In genomic region chr2:169636414-169636813, GRCm38 (mm10) we compare ENCODE assay signal across 10 mouse cellular contexts. TPM values are rescaled to one million over a fixed set of nuclear protein-coding genes. Genes with fewer than 3 reads are reported as not detected.
A peak's percentile ranks its signal among the peaks of the same experiment; 100 is the strongest.
DNase-seq lines count a peak whose midpoint lies in the region; ATAC-seq and TF ChIP-seq lines count a peak whose summit lies in the region.
"Had no signal": no experiment of that assay in that cellular context is flagged by ENCODE, and none has a peak within 500 bp of the region (broad histone marks: within the 10 kb centered on the region; RNA-seq: fewer than 3 reads in every experiment).

No protein-coding gene starts in this region.

- peak overlapping the region; percentile 31; the same call in 1 of the 2 replicates for H3K4me3 ChIP-seq in heart, adult 2 months
- H3K4me3 ChIP-seq in midbrain, embryonic 14.5 days (replicated peaks; ENCODE audit: low read depth, low read length), result no peak overlapping the region
- H3K4me3 ChIP-seq in midbrain, embryonic 10.5 days, result no peak overlapping the region
- H3K4me3 ChIP-seq in limb, embryonic 13.5 days, result peak overlapping the region; percentile 72
- peak overlapping the region; percentile 80 for H3K4me3 ChIP-seq in stomach, embryonic 16.5 days (replicated peaks; ENCODE audit: low read length)

- TF ChIP-seq POLR2A in heart, adult 2 months (IDR thresholded peaks at IDR 0.05; ENCODE audit: insufficient read depth, low read depth, low read length), result no peak

- ATAC-seq in midbrain, embryonic 14.5 days (ENCODE audit: low FRiP score, low TSS enrichment), result no peak
- ATAC-seq in limb, embryonic 13.5 days (ENCODE audit: low FRiP score, low read depth), result no peak
- ATAC-seq in stomach, embryonic 16.5 days (ENCODE audit: insufficient read depth, low FRiP score), result no peak
- no peak for ATAC-seq in frontal cortex, adult (ENCODE audit: low TSS enrichment)

- H3K4me2 ChIP-seq in midbrain, embryonic 14.5 days (ENCODE audit: low read length), result peak overlapping the region; percentile 93
- H3K4me2 ChIP-seq in limb, embryonic 13.5 days (replicated peaks), result peak overlapping the region; percentile 93
- H3K4me2 ChIP-seq in stomach, embryonic 16.5 days (ENCODE audit: low read depth, low read length), result peak overlapping the region; percentile 73

- no peaks in the 10 kb centered on the region for H3K9me3 ChIP-seq in midbrain, embryonic 14.5 days (ENCODE audit: control insufficient read depth, low read length)
- no peaks in the 10 kb centered on the region for H3K9me3 ChIP-seq in midbrain, embryonic 10.5 days (replicated peaks)
- H3K9me3 ChIP-seq in limb, embryonic 13.5 days, result no peaks in the 10 kb centered on the region
- no peaks in the 10 kb centered on the region for H3K9me3 ChIP-seq in stomach, embryonic 16.5 days (replicated peaks; ENCODE audit: control insufficient read depth, low read length)

- H3K27ac ChIP-seq in heart, adult 2 months, result peak overlapping the region; percentile 3
- no peak overlapping the region for H3K27ac ChIP-seq in midbrain, embryonic 14.5 days (replicated peaks; ENCODE audit: low read depth, low read length)
- no peak overlapping the region for H3K27ac ChIP-seq in midbrain, embryonic 10.5 days (replicated peaks)
- H3K27ac ChIP-seq in limb, embryonic 13.5 days, result no peak overlapping the region
- H3K27ac ChIP-seq in stomach, embryonic 16.5 days (ENCODE audit: low read length), result peak overlapping the region; percentile 80

- TF ChIP-seq CTCF in heart, adult 2 months (IDR thresholded peaks at IDR 0.05), result no peak

- H3K79me2 ChIP-seq in heart, adult 2 months (replicated peaks; ENCODE audit: control insufficient read depth, insufficient read depth, low read length), result no peaks in the 10 kb centered on the region; the same call in 1 of the 2 replicates

- 58% methylated on average over 4 of the region's 4 CpGs for WGBS in heart, adult 2 months
- 78% methylated on average over 4 of the region's 4 CpGs for WGBS in midbrain, embryonic 14.5 days
- 94% methylated on average over 4 of the region's 4 CpGs for WGBS in midbrain, embryonic 10.5 days
- 46% methylated on average over 4 of the region's 4 CpGs for WGBS in limb, embryonic 13.5 days
- 29% methylated on average over 4 of the region's 4 CpGs for WGBS in stomach, embryonic 16.5 days

- no peaks in the 10 kb centered on the region; the same call in 1 of the 2 replicates for H3K36me3 ChIP-seq in heart, adult 2 months (ENCODE audit: control insufficient read depth, insufficient read depth, low read length)
- no peaks in the 10 kb centered on the region for H3K36me3 ChIP-seq in midbrain, embryonic 14.5 days (ENCODE audit: control insufficient read depth, insufficient read depth, low read length)
- H3K36me3 ChIP-seq in midbrain, embryonic 10.5 days, result no peaks in the 10 kb centered on the region
- no peaks in the 10 kb centered on the region for H3K36me3 ChIP-seq in limb, embryonic 13.5 days
- H3K36me3 ChIP-seq in stomach, embryonic 16.5 days (ENCODE audit: control insufficient read depth, insufficient read depth, low read length), result no peaks in the 10 kb centered on the region

- H3K4me1 ChIP-seq in heart, adult 2 months (ENCODE audit: control insufficient read depth, insufficient read depth, low read length), result peaks cover 2% of the 10 kb centered on the region; the same call in 1 of the 2 replicates
- H3K4me1 ChIP-seq in midbrain, embryonic 14.5 days (ENCODE audit: control insufficient read depth, insufficient read depth, low read length), result peaks cover 7% of the 10 kb centered on the region; the same call in 1 of the 2 replicates
- peaks cover 29% of the 10 kb centered on the region for H3K4me1 ChIP-seq in midbrain, embryonic 10.5 days
- H3K4me1 ChIP-seq in limb, embryonic 13.5 days, result peaks cover 51% of the 10 kb centered on the region
- peaks cover 10% of the 10 kb centered on the region; the same call in 1 of the 2 replicates for H3K4me1 ChIP-seq in stomach, embryonic 16.5 days (ENCODE audit: control insufficient read depth, insufficient read depth, low read length)

- TF ChIP-seq EP300 in heart, adult 2 months (IDR thresholded peaks at IDR 0.05; ENCODE audit: insufficient read depth, low read depth, low read length), result no peak

- H3K27me3 ChIP-seq in heart, adult 2 months (ENCODE audit: control insufficient read depth, insufficient read depth, low read length), result no peaks in the 10 kb centered on the region
- no peaks in the 10 kb centered on the region for H3K27me3 ChIP-seq in midbrain, embryonic 14.5 days (ENCODE audit: control insufficient read depth, insufficient read depth, low read length)
- peaks cover 12% of the 10 kb centered on the region for H3K27me3 ChIP-seq in midbrain, embryonic 10.5 days (ENCODE audit: low read depth, poor library complexity, severe bottlenecking)
- no peaks in the 10 kb centered on the region for H3K27me3 ChIP-seq in limb, embryonic 13.5 days
- no peaks in the 10 kb centered on the region for H3K27me3 ChIP-seq in stomach, embryonic 16.5 days (ENCODE audit: control insufficient read depth, insufficient read depth, low read length)

- no peak for DNase-seq in heart, adult 2 months
- no peak for DNase-seq in heart, postnatal 14 days
- no peak for DNase-seq in midbrain, embryonic 14.5 days
- DNase-seq in midbrain, embryonic 10.5 days (ENCODE audit: low spot score), result no peak
- no peak for DNase-seq in retina, embryonic 14.5 days (ENCODE audit: low spot score)
- DNase-seq: cerebellum, adult 8-10 months; thymus, adult 18-20 months had no signal

- peak overlapping the region; percentile 44 for H3K9ac ChIP-seq in heart, adult 2 months (ENCODE audit: low read depth, low read length)
- no peak overlapping the region for H3K9ac ChIP-seq in midbrain, embryonic 14.5 days (replicated peaks; ENCODE audit: low read length)
- H3K9ac ChIP-seq in limb, embryonic 13.5 days, result peak overlapping the region; percentile 53
- peak overlapping the region; percentile 26 for H3K9ac ChIP-seq in stomach, embryonic 16.5 days (ENCODE audit: low read length)

- intact Hi-C loops in heart, adult 2 months (cut with DNase I), result no loop called here
- intact Hi-C loops in heart, postnatal 14 days (cut with DNase I), result loop anchor here (5.0 to 10.0 kb wide), 3 partner anchors 36 to 468 kb away; no protein-coding TSS in a partner anchor

RNA-seq across cellular contexts. Expression of gene Tshz2, which starts 3.6 kb away (rescaled TPM):
- total RNA-seq in heart, adult 2 months (2021), result 10 to 100 TPM; 12.1 to 12.9 TPM
- 8.2 and 8.7 TPM in 2 replicates for polyA plus RNA-seq in heart, adult 2 months (2012; rRNA removed)
- total RNA-seq in heart, postnatal 14 days (2021), result 10 to 100 TPM; 15.5 to 17.8 TPM
- polyA plus RNA-seq in midbrain, embryonic 14.5 days (2014; fragmentation: Nextera tagmentation; extraction: Ambion mirVana), result 13.0 and 13.3 TPM in 2 replicates
- polyA plus RNA-seq in midbrain, embryonic 10.5 days (2016; fragmentation: Nextera tagmentation; extraction: Ambion mirVana), result 1.2 and 1.7 TPM in 2 replicates
- 14.5 and 16.1 TPM in 2 replicates for polyA plus RNA-seq in limb, embryonic 13.5 days (2015; fragmentation: Nextera tagmentation; extraction: Ambion mirVana)
- polyA plus RNA-seq in stomach, embryonic 16.5 days (2015; fragmentation: Nextera tagmentation; extraction: Ambion mirVana), result 11.2 and 13.5 TPM in 2 replicates

RNA-seq across cellular contexts. Expression of gene Gm11011, which starts 48.9 kb away (rescaled TPM):
- total RNA-seq in heart, adult 2 months (2021), result not detected
- polyA plus RNA-seq in heart, adult 2 months (2012; rRNA removed), result not detected in 2 replicates
- not detected for total RNA-seq in heart, postnatal 14 days (2021)
- polyA plus RNA-seq in midbrain, embryonic 14.5 days (2014; fragmentation: Nextera tagmentation; extraction: Ambion mirVana), result not detected in 2 replicates
- polyA plus RNA-seq in midbrain, embryonic 10.5 days (2016; fragmentation: Nextera tagmentation; extraction: Ambion mirVana), result not detected in 2 replicates
- polyA plus RNA-seq in limb, embryonic 13.5 days (2015; fragmentation: Nextera tagmentation; extraction: Ambion mirVana), result not detected in 2 replicates
- polyA plus RNA-seq in stomach, embryonic 16.5 days (2015; fragmentation: Nextera tagmentation; extraction: Ambion mirVana), result not detected in 2 replicates

Comparison
In these comparisons a context has a peak if more than half of its experiments do, and no peak if none do; other contexts are left out.
1. H3K27ac ChIP-seq: peak in heart, adult 2 months (single experiment) and stomach, embryonic 16.5 days (single experiment); none in midbrain, embryonic 14.5 days (single experiment), midbrain, embryonic 10.5 days (single experiment) and limb, embryonic 13.5 days (single experiment).
2. H3K4me3 ChIP-seq: peak in heart, adult 2 months (single experiment), limb, embryonic 13.5 days (single experiment) and stomach, embryonic 16.5 days (single experiment); none in midbrain, embryonic 14.5 days (single experiment) and midbrain, embryonic 10.5 days (single experiment).
3. Peak in every context shown above with its lines, with median percentiles within 50 percentile points of each other: H3K4me2 ChIP-seq.